ENCODE assay signal across 9 mouse cellular contexts in genomic region chr13:20489110-20489509, GRCm38 (mm10).
A peak's percentile ranks its signal among the peaks of the same experiment; 100 is the strongest.
DNase-seq lines count a peak whose midpoint lies in the region; ATAC-seq and TF ChIP-seq lines count a peak whose summit lies in the region.
"Had no signal": no experiment of that assay in that cellular context is flagged by ENCODE, and none has a peak within 500 bp of the region (broad histone marks: within the 10 kb centered on the region; RNA-seq: fewer than 3 reads in every experiment).

No protein-coding gene starts in this region.

- H3K4me2 ChIP-seq in hindbrain, embryonic 16.5 days (ENCODE audit: low read length): no peak overlapping the region
- H3K4me2 ChIP-seq: embryonic facial prominence, embryonic 13.5 days had no signal

- peak; percentile 25; the same call in 1 of the 2 replicates for ATAC-seq in hindbrain, embryonic 16.5 days
- peak; percentile 78 for ATAC-seq in granulocyte monocyte progenitor cell, adult 5-6 weeks (replicated peaks; ENCODE audit: poor library complexity, severe bottlenecking)

- no peaks in the 10 kb centered on the region for H3K36me3 ChIP-seq in hindbrain, embryonic 16.5 days (ENCODE audit: control insufficient read depth, insufficient read depth, low read length)
- no peaks in the 10 kb centered on the region for H3K36me3 ChIP-seq in hindbrain, embryonic 10.5 days
- no peaks in the 10 kb centered on the region for H3K36me3 ChIP-seq in thymus, adult 2 months (ENCODE audit: control insufficient read depth, insufficient read depth, low read length)
- H3K36me3 ChIP-seq: embryonic facial prominence, embryonic 13.5 days had no signal

- WGBS in hindbrain, embryonic 16.5 days: 72% methylated on average over 3 of the region's 3 CpGs
- WGBS in hindbrain, embryonic 10.5 days: 70% methylated on average over 3 of the region's 3 CpGs
- WGBS in thymus, adult 2 months: 90% methylated on average over 3 of the region's 3 CpGs

- no peak overlapping the region for H3K27ac ChIP-seq in hindbrain, embryonic 16.5 days (ENCODE audit: low read depth, low read length)
- H3K27ac ChIP-seq in hindbrain, embryonic 10.5 days: no peak overlapping the region
- no peak overlapping the region for H3K27ac ChIP-seq in thymus, adult 2 months (ENCODE audit: control insufficient read depth, insufficient read depth, low read length)
- H3K27ac ChIP-seq: embryonic facial prominence, embryonic 13.5 days had no signal

- H3K9ac ChIP-seq in hindbrain, embryonic 16.5 days (ENCODE audit: low read depth, low read length): no peak overlapping the region
- H3K9ac ChIP-seq: embryonic facial prominence, embryonic 13.5 days had no signal

- no peak for TF ChIP-seq CTCF in thymus, adult 2 months (IDR thresholded peaks at IDR 0.05; ENCODE audit: borderline replicate concordance, control insufficient read depth, extremely low read depth, insufficient read depth, low read length, poor library complexity)

- H3K9me3 ChIP-seq in hindbrain, embryonic 16.5 days (ENCODE audit: control insufficient read depth, low read length): no peaks in the 10 kb centered on the region
- H3K9me3 ChIP-seq in hindbrain, embryonic 10.5 days: no peaks in the 10 kb centered on the region
- H3K9me3 ChIP-seq: embryonic facial prominence, embryonic 13.5 days; megakaryocyte, embryonic 14.5 days had no signal

- no peak for TF ChIP-seq POLR2A in thymus, adult 2 months (IDR thresholded peaks at IDR 0.05; ENCODE audit: control insufficient read depth, extremely low read depth, insufficient read depth, low read length, poor library complexity)

- no peaks in the 10 kb centered on the region for H3K27me3 ChIP-seq in hindbrain, embryonic 16.5 days (replicated peaks; ENCODE audit: control insufficient read depth, insufficient read depth, low read length)
- no peaks in the 10 kb centered on the region for H3K27me3 ChIP-seq in hindbrain, embryonic 10.5 days (ENCODE audit: insufficient read depth, poor library complexity, severe bottlenecking)
- no peaks in the 10 kb centered on the region for H3K27me3 ChIP-seq in thymus, adult 2 months (ENCODE audit: control insufficient read depth, insufficient read depth, low read length)
- H3K27me3 ChIP-seq: embryonic facial prominence, embryonic 13.5 days; megakaryocyte, embryonic 14.5 days had no signal

- H3K4me1 ChIP-seq in hindbrain, embryonic 16.5 days (ENCODE audit: control insufficient read depth, insufficient read depth, low read depth, low read length): peaks cover 5% of the 10 kb centered on the region; the same call in 1 of the 2 replicates
- H3K4me1 ChIP-seq in hindbrain, embryonic 10.5 days (replicated peaks): no peaks in the 10 kb centered on the region
- H3K4me1 ChIP-seq in thymus, adult 2 months (replicated peaks; ENCODE audit: control insufficient read depth, insufficient read depth, low read length): no peaks in the 10 kb centered on the region
- H3K4me1 ChIP-seq: megakaryocyte, embryonic 14.5 days had no signal

- DNase-seq in hindbrain, embryonic 10.5 days (ENCODE audit: low spot score): no peak
- peak; percentile 52 for DNase-seq in thymus, adult 2 months
- DNase-seq in thymus, adult 18-20 months: no peak
- DNase-seq in ovary, adult 18-20 months (ENCODE audit: low spot score): no peak
- no peak for DNase-seq in gastrocnemius, postnatal 25 days

- H3K4me3 ChIP-seq in hindbrain, embryonic 16.5 days (ENCODE audit: low read length): no peak overlapping the region
- H3K4me3 ChIP-seq in hindbrain, embryonic 10.5 days: no peak overlapping the region
- H3K4me3 ChIP-seq in thymus, adult 2 months (ENCODE audit: control insufficient read depth, insufficient read depth, low read length): no peak overlapping the region
- H3K4me3 ChIP-seq: embryonic facial prominence, embryonic 13.5 days; megakaryocyte, embryonic 14.5 days had no signal
